Mouse (Mus musculus) ES-E14 (cell line): ENCODE measurements around the gene Afg1l. TPM values are rescaled to one million over a fixed set of nuclear protein-coding genes. Genes with fewer than 3 reads are reported as not detected.

Experiments used
- DNase-seq: peaks from one replicate; pipeline ENCODE4 v3.0.0-alpha.2; 2013; ENCODE audit warnings: low read depth, low spot score
- H3K27ac ChIP-seq: 2 replicates; pipeline ENCODE4 v1.5.1; 2012; ENCODE audit warnings: low read depth, mild to moderate bottlenecking, low read length, moderate library complexity, mixed read lengths; ENCODE audit not compliant: poor library complexity, insufficient read depth, severe bottlenecking
- H3K36me3 ChIP-seq: 2 replicates; pipeline ENCODE4 v1.6.1; 2012; ENCODE audit warnings: mild to moderate bottlenecking, low read length, moderate library complexity, mixed read lengths; ENCODE audit not compliant: control insufficient read depth, poor library complexity, insufficient read depth, severe bottlenecking
- H3K4me1 ChIP-seq, 2 experiments: fragments of 150-350 bp in 1 of 2; sonication (generic) in 1 of 2; 2 replicates each; pipeline ENCODE4 v1.6.1; 2012; ENCODE audit warnings: low read length in 2 of 2, mild to moderate bottlenecking in 1 of 2, mixed read lengths in 1 of 2; ENCODE audit not compliant: control insufficient read depth in 2 of 2, insufficient read depth in 2 of 2, poor library complexity in 1 of 2
- H3K4me3 ChIP-seq, 2 experiments: fragments of 150-350 bp in 1 of 2; sonication (generic) in 1 of 2; 2 replicates each; pipeline ENCODE4 v1.5.1; 2012; ENCODE audit warnings: low read length in 2 of 2, low read depth in 1 of 2, mild to moderate bottlenecking in 1 of 2, mixed read lengths in 1 of 2; ENCODE audit not compliant: insufficient read depth in 1 of 2, poor library complexity in 1 of 2, severe bottlenecking in 1 of 2
- H3K9ac ChIP-seq: 2 replicates; pipeline ENCODE4 v1.6.1; 2012; ENCODE audit warnings: low read depth, mild to moderate bottlenecking, low read length, mixed read lengths; ENCODE audit not compliant: poor library complexity, insufficient read depth, severe bottlenecking
- H3K9me3 ChIP-seq: fragments of 150-350 bp; sonication (generic); 2 replicates; pipeline ENCODE4 v1.6.1; 2012; ENCODE audit warnings: low read depth, mild to moderate bottlenecking, low read length; ENCODE audit not compliant: control insufficient read depth, insufficient read depth
- CHD2 ChIP-seq: IDR thresholded peaks from 2 replicates; pipeline ENCODE4 v1.6.1; 2014; ENCODE audit warnings: mild to moderate bottlenecking, low read depth, low read length, inconsistent platforms
- HCFC1 ChIP-seq: IDR thresholded peaks from 2 replicates; pipeline ENCODE4 v1.6.1; 2012; ENCODE audit warnings: low read length, inconsistent platforms, borderline replicate concordance; ENCODE audit not compliant: insufficient read depth
- MAFK ChIP-seq: IDR thresholded peaks from 2 replicates; pipeline ENCODE4 v1.6.1; 2014; ENCODE audit warnings: mild to moderate bottlenecking, low read depth, low read length, inconsistent platforms; ENCODE audit not compliant: insufficient read depth
- ZC3H11A ChIP-seq: IDR thresholded peaks from 2 replicates; pipeline ENCODE4 v1.6.1; 2012; ENCODE audit warnings: low read depth, mild to moderate bottlenecking, inconsistent platforms, low read length, borderline replicate concordance
- ZNF384 ChIP-seq: IDR thresholded peaks from 2 replicates; pipeline ENCODE4 v1.6.1; 2012; ENCODE audit warnings: low read depth, low read length, inconsistent platforms
- in situ Hi-C, 2 experiments: fragments of 600-800 bp; cut with MboI; formaldehyde crosslinking; loops; one replicate each; pipeline ENCODE4 v1.15.1; 2025; ENCODE audit warnings: low sequenced_read_pairs in 2 of 2, inconsistent platforms in 1 of 2; ENCODE audit not compliant: unreplicated experiment in 2 of 2
- total RNA-seq: library from RNA; depleted of rRNA; stranded (reverse); fragments of 300-350 nt; gene quantifications from 2 replicates; pipeline ENCODE4 v1.2.3, GENCODE M21; 2012

Afg1l gene
- total RNA-seq, 1 experiment, result 7.7 TPM

DNA sequence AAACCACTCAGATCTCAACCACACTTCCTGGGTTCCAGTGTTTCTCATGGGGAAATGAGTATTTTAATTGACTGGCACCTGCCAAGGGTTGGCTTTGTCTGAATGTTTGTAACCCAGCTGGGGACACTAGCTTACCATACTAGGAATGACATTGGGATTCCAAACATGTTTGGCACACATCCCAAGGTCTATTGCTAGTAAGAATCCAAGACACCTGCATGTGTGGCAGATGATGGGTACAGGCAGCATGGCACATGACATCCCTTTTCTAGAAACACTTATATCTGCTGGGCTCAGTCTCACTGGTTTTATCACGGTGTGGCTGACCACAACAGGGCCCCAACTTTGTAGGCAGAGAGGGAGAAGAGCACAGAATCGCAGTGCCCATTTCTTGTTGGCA, 184.0 kb downstream of the Afg1l start:
- TF ChIP-seq HCFC1, result no peak
- no peak for TF ChIP-seq ZNF384
- TF ChIP-seq ZC3H11A, result no peak
- no peak for TF ChIP-seq CHD2
- TF ChIP-seq MAFK, result no peak
- no peaks in the 10 kb centered on the region for H3K36me3 ChIP-seq
- in situ Hi-C loops, result loop anchor here (10.0 kb wide), 2 partner anchors 310 to 460 kb away; no protein-coding TSS in a partner anchor
- H3K4me3 ChIP-seq, result no peak overlapping the region
- no peak for DNase-seq
- H3K9me3 ChIP-seq, result no peaks in the 10 kb centered on the region
- H3K9ac ChIP-seq, result no peak overlapping the region
- no peaks in the 10 kb centered on the region for H3K4me1 ChIP-seq
- no peak overlapping the region for H3K27ac ChIP-seq

DNA sequence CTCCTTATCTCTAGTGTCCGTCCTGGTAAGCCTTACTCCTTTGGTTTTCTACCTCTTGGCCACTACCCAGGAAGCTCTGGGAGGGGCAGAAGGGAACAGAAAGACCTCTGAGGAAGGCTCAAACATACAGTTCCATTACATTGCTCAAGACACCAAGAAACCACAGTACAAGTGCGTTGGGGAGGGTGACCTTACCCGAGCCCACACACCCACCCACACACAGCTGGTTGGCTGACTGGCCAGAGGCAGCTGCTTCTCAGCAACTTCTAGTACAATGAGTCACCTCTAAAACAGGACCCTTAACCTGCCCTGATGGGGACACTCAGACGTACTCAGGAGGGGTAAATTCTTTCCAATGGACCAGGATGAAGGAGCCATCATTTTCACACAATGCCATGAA, 184.5 kb downstream of the Afg1l start:
- DNase-seq, result no peak
- Histone ChIP-seq H3K9ac (no peak overlapping the region), H3K4me3 (no peak overlapping the region), H3K36me3 (no peaks in the 10 kb centered on the region), H3K9me3 (no peaks in the 10 kb centered on the region), H3K4me1 (no peaks in the 10 kb centered on the region), H3K27ac (no peak overlapping the region)
- in situ Hi-C loops, result loop anchor here (10.0 kb wide), 2 partner anchors 309 to 459 kb away; no protein-coding TSS in a partner anchor
- TF ChIP-seq MAFK, result no peak
- no peak for TF ChIP-seq ZNF384
- no peak for TF ChIP-seq ZC3H11A
- no peak for TF ChIP-seq CHD2
- TF ChIP-seq HCFC1, result no peak

DNA sequence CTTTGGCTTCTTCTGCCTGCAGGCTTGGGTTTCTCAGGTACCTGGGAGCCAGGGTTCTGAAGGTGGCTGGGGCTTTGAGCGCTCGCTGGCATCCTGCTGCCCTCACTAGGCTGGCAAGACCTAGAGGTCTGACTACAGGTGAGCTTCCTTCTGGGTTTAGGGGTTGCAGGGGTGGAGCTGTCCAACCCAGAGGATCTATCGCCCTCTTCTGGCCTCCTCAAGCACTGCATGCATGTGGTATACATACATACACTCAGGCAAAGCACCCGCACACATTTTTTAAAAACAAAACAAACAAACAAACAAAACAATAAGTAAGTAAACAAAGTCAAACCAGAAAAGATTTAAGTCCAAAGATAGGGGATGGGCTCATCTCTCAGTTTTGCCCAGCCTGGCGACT, 187.0 kb downstream of the Afg1l start:
- no peak overlapping the region for H3K4me3 ChIP-seq
- in situ Hi-C loops, result loop anchor here (10.0 kb wide), 2 partner anchors 307 to 457 kb away; no protein-coding TSS in a partner anchor
- H3K27ac ChIP-seq, result no peak overlapping the region
- no peaks in the 10 kb centered on the region for H3K9me3 ChIP-seq
- no peaks in the 10 kb centered on the region for H3K4me1 ChIP-seq
- H3K36me3 ChIP-seq, result peaks cover 2% of the 10 kb centered on the region; the same call in 1 of the 2 replicates
- no peak overlapping the region for H3K9ac ChIP-seq
- DNase-seq, result no peak
- peak; percentile 75 for TF ChIP-seq ZC3H11A
- TF ChIP-seq MAFK, result no peak

- H3K9ac ChIP-seq, result no peak overlapping the region
- H3K9me3 ChIP-seq, result no peaks in the 10 kb centered on the region
- H3K27ac ChIP-seq, result no peak overlapping the region
- H3K4me3 ChIP-seq, result no peak overlapping the region
- in situ Hi-C loops, result no loop called here
- TF ChIP-seq CHD2 (no peak), ZNF384 (no peak), ZC3H11A (no peak), MAFK (no peak), HCFC1 (no peak)
- no peaks in the 10 kb centered on the region for H3K4me1 ChIP-seq
- DNase-seq, result no peak
- H3K36me3 ChIP-seq, result peaks cover 4% of the 10 kb centered on the region; the same call in 1 of the 2 replicates
Measured at GRCm38 (mm10) chr10:42287666-42288065, 190.7 kb downstream of the Afg1l start.

- no peak for TF ChIP-seq ZNF384
- no peak for TF ChIP-seq ZC3H11A
- TF ChIP-seq CHD2, result peak; percentile 81; the same call in 1 of the 2 replicates
- TF ChIP-seq MAFK, result no peak
- TF ChIP-seq HCFC1, result 0 out of 2 replicates have a peak, but pooled peaks have one; percentile 6
- in situ Hi-C loops, result no loop called here
- Histone ChIP-seq H3K4me3 (peak overlapping the region; percentile 73 to 77), H3K36me3 (peaks cover 3% of the 10 kb centered on the region; the same call in 1 of the 2 replicates), H3K4me1 (peaks cover 0 to 2% of the 10 kb centered on the region in 2 experiments; a peak in 2 of 4 replicates), H3K9me3 (peaks cover 1% of the 10 kb centered on the region; the same call in 1 of the 2 replicates), H3K27ac (no peak overlapping the region), H3K9ac (peak overlapping the region; percentile 72)
- no peak for DNase-seq
Measured at GRCm38 (mm10) chr10:42278307-42278850, 200.0 kb downstream of the Afg1l start.
